Mouse (Mus musculus): ENCODE data around the gene Plcb4. TPM values are rescaled to one million over a fixed set of nuclear protein-coding genes. Genes with fewer than 3 reads are reported as not detected.
A peak's percentile ranks its signal among the peaks of the same experiment; 100 is the strongest.

The Plcb4 gene
- polyA plus RNA-seq, 1 experiment from 2014 or later = 14.4 TPM

DNA sequence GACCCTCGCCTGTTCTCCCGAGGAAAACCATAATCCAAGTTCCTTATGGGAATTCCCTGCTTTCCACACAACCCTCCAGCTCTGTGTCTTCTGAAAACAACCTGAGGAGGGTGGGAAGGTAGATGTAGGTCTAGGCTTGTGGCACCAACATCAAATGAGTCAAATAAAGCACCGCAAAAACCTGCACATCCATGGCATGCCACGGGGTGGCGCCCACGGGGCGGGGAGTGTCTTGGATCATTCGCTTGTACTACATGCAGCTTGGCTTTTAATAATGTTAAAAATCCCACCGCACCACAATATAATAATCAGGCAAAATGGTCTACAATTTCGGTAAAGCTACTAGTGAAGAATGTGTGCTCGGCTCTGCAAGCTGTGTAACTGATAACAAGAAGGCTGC, 334.5 kb downstream of the Plcb4 start:
- no peak overlapping the region for H3K27ac ChIP-seq (replicated peaks)
- DNase-seq (ENCODE audit: low spot score) (no peak), ATAC-seq (ENCODE audit: low FRiP score, low TSS enrichment) (no peak)
- H3K4me2 ChIP-seq (replicated peaks; ENCODE audit: low read depth) = no peak overlapping the region
- H3K9ac ChIP-seq (ENCODE audit: low read length) = no peak overlapping the region
- no peaks in the 10 kb centered on the region for H3K36me3 ChIP-seq (ENCODE audit: control insufficient read depth, insufficient read depth, low read length)
- H3K4me3 ChIP-seq (ENCODE audit: low read depth, low read length) = no peak overlapping the region
- no peaks in the 10 kb centered on the region for H3K4me1 ChIP-seq (replicated peaks; ENCODE audit: control insufficient read depth, insufficient read depth)
- 80% methylated on average over 11 of the region's 11 CpGs for WGBS
- H3K27me3 ChIP-seq (ENCODE audit: control insufficient read depth, insufficient read depth, low read length) = no peaks in the 10 kb centered on the region
- H3K9me3 ChIP-seq (ENCODE audit: control insufficient read depth, low read length) = no peaks in the 10 kb centered on the region
- TF ChIP-seq EP300 (optimal IDR thresholded peaks at IDR 0.05) = no peak
- peak; percentile 23 for TF ChIP-seq CTCF (IDR thresholded peaks at IDR 0.05; ENCODE audit: low read depth)

- H3K9me3 ChIP-seq (ENCODE audit: control insufficient read depth, low read length) = no peaks in the 10 kb centered on the region
- no peaks in the 10 kb centered on the region for H3K27me3 ChIP-seq (ENCODE audit: control insufficient read depth, insufficient read depth, low read length)
- H3K9ac ChIP-seq (ENCODE audit: low read length) = no peak overlapping the region
- DNase-seq (ENCODE audit: low spot score) (no peak), ATAC-seq (ENCODE audit: low FRiP score, low TSS enrichment) (no peak)
- no peaks in the 10 kb centered on the region for H3K4me1 ChIP-seq (replicated peaks; ENCODE audit: control insufficient read depth, insufficient read depth)
- no peak overlapping the region for H3K4me2 ChIP-seq (replicated peaks; ENCODE audit: low read depth)
- 80% methylated on average over 4 of the region's 4 CpGs for WGBS
- H3K36me3 ChIP-seq (ENCODE audit: control insufficient read depth, insufficient read depth, low read length) = no peaks in the 10 kb centered on the region
- no peak overlapping the region for H3K4me3 ChIP-seq (ENCODE audit: low read depth, low read length)
- TF ChIP-seq CTCF (IDR thresholded peaks at IDR 0.05; ENCODE audit: low read depth) (no peak), EP300 (optimal IDR thresholded peaks at IDR 0.05) (no peak)
- H3K27ac ChIP-seq (replicated peaks) = no peak overlapping the region
Measured at GRCm38 (mm10) chr2:135995196-135995595, 336.4 kb downstream of the Plcb4 start.

GRCm38 (mm10) chr2:135996936-135997335, 338.1 kb downstream of the Plcb4 start:
- no peak overlapping the region for H3K9ac ChIP-seq (ENCODE audit: low read length)
- no peaks in the 10 kb centered on the region for H3K4me1 ChIP-seq (replicated peaks; ENCODE audit: control insufficient read depth, insufficient read depth)
- no peak overlapping the region for H3K4me2 ChIP-seq (replicated peaks; ENCODE audit: low read depth)
- WGBS = 89% methylated on average over 6 of the region's 6 CpGs
- no peaks in the 10 kb centered on the region for H3K36me3 ChIP-seq (ENCODE audit: control insufficient read depth, insufficient read depth, low read length)
- no peak overlapping the region for H3K4me3 ChIP-seq (ENCODE audit: low read depth, low read length)
- H3K27ac ChIP-seq (replicated peaks) = no peak overlapping the region
- DNase-seq (ENCODE audit: low spot score) (no peak), ATAC-seq (ENCODE audit: low FRiP score, low TSS enrichment) (no peak)
- H3K9me3 ChIP-seq (ENCODE audit: control insufficient read depth, low read length) = no peaks in the 10 kb centered on the region
- no peaks in the 10 kb centered on the region for H3K27me3 ChIP-seq (ENCODE audit: control insufficient read depth, insufficient read depth, low read length)
- no peak for TF ChIP-seq EP300 (optimal IDR thresholded peaks at IDR 0.05)
- no peak for TF ChIP-seq CTCF (IDR thresholded peaks at IDR 0.05; ENCODE audit: low read depth)

GRCm38 (mm10) chr2:135997361-135998150, 338.7 kb downstream of the Plcb4 start:
- TF ChIP-seq CTCF (IDR thresholded peaks at IDR 0.05; ENCODE audit: low read depth) (no peak), EP300 (optimal IDR thresholded peaks at IDR 0.05) (no peak)
- no peaks in the 10 kb centered on the region for H3K9me3 ChIP-seq (ENCODE audit: control insufficient read depth, low read length)
- no peak overlapping the region for H3K27ac ChIP-seq (replicated peaks)
- 79% methylated on average over 18 of the region's 18 CpGs for WGBS
- no peaks in the 10 kb centered on the region for H3K36me3 ChIP-seq (ENCODE audit: control insufficient read depth, insufficient read depth, low read length)
- H3K9ac ChIP-seq (ENCODE audit: low read length) = no peak overlapping the region
- no peaks in the 10 kb centered on the region for H3K4me1 ChIP-seq (replicated peaks; ENCODE audit: control insufficient read depth, insufficient read depth)
- H3K27me3 ChIP-seq (ENCODE audit: control insufficient read depth, insufficient read depth, low read length) = no peaks in the 10 kb centered on the region
- ATAC-seq (ENCODE audit: low FRiP score, low TSS enrichment) (no peak), DNase-seq (ENCODE audit: low spot score) (no peak)
- H3K4me2 ChIP-seq (replicated peaks; ENCODE audit: low read depth) = no peak overlapping the region
- H3K4me3 ChIP-seq (ENCODE audit: low read depth, low read length) = no peak overlapping the region

DNA sequence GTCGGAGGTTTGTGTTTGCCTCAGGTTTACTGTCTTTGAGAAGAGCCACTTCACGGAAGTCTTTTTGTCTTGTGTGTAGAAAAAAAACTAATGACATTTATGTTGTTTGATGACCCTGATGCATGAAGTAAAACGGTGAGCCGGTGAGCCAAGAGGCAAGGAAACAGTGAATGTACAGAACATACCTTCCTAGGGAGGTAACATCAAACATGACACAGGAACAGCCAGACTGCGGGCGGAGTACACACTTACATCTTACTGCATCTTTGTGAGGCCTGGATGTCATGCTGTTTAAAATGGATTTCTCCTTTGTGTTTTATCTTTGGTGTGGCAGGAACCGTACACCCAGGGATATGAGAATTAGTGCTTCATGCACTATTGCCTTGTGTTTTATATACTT, 340.1 kb downstream of the Plcb4 start:
- Histone ChIP-seq H3K4me3 (ENCODE audit: low read depth, low read length) (no peak overlapping the region), H3K27ac (replicated peaks) (no peak overlapping the region), H3K4me2 (replicated peaks; ENCODE audit: low read depth) (no peak overlapping the region), H3K9me3 (ENCODE audit: control insufficient read depth, low read length) (no peaks in the 10 kb centered on the region), H3K4me1 (replicated peaks; ENCODE audit: control insufficient read depth, insufficient read depth) (no peaks in the 10 kb centered on the region), H3K27me3 (ENCODE audit: control insufficient read depth, insufficient read depth, low read length) (no peaks in the 10 kb centered on the region), H3K9ac (ENCODE audit: low read length) (no peak overlapping the region), H3K36me3 (ENCODE audit: control insufficient read depth, insufficient read depth, low read length) (no peaks in the 10 kb centered on the region)
- TF ChIP-seq CTCF (IDR thresholded peaks at IDR 0.05; ENCODE audit: low read depth) (no peak), EP300 (optimal IDR thresholded peaks at IDR 0.05) (no peak)
- no peak for ATAC-seq (ENCODE audit: low FRiP score, low TSS enrichment)
- 86% methylated on average over 7 of the region's 7 CpGs for WGBS
- DNase-seq (ENCODE audit: low spot score) = no peak

GRCm38 (mm10) chr2:135999361-135999760, 340.6 kb downstream of the Plcb4 start:
- DNase-seq (ENCODE audit: low spot score) (no peak), ATAC-seq (ENCODE audit: low FRiP score, low TSS enrichment) (no peak)
- Histone ChIP-seq H3K36me3 (ENCODE audit: control insufficient read depth, insufficient read depth, low read length) (no peaks in the 10 kb centered on the region), H3K4me2 (replicated peaks; ENCODE audit: low read depth) (no peak overlapping the region), H3K27me3 (ENCODE audit: control insufficient read depth, insufficient read depth, low read length) (no peaks in the 10 kb centered on the region), H3K27ac (replicated peaks) (no peak overlapping the region), H3K4me3 (ENCODE audit: low read depth, low read length) (no peak overlapping the region), H3K4me1 (replicated peaks; ENCODE audit: control insufficient read depth, insufficient read depth) (no peaks in the 10 kb centered on the region), H3K9me3 (ENCODE audit: control insufficient read depth, low read length) (no peaks in the 10 kb centered on the region), H3K9ac (ENCODE audit: low read length) (no peak overlapping the region)
- TF ChIP-seq CTCF (IDR thresholded peaks at IDR 0.05; ENCODE audit: low read depth) (peak; percentile 21; the same call in 1 of the 2 replicates), EP300 (optimal IDR thresholded peaks at IDR 0.05) (no peak)
- 57% methylated on average over 1 of the region's 1 CpGs for WGBS
